Mouse (Mus musculus): ENCODE measurements at regions not wholly inside any gene's neighbourhood (a gene's known extent, or its start where the extent isn't known, plus 50 kb on each side); places are given as distances from the start of the nearest gene placed in this dataset.

DNA sequence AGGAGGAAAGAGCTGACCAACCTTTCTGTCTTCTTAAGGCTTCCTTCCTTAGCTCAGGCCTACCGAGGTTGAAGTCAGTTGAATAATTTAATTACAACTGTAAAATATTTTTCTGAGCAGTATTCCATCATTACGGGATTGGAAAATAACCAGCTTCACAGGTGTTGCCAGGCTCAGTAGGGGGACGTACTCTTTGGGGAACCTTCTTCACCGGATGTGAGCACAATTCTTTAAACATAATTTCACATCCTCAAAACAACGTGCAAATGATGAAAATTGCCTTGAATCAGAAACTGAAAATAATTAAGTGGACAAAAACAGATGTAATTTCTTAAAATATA is 515.9 kb downstream of the Tns3 start:
- DNase-seq (ENCODE audit: low spot score), result no peak

DNA sequence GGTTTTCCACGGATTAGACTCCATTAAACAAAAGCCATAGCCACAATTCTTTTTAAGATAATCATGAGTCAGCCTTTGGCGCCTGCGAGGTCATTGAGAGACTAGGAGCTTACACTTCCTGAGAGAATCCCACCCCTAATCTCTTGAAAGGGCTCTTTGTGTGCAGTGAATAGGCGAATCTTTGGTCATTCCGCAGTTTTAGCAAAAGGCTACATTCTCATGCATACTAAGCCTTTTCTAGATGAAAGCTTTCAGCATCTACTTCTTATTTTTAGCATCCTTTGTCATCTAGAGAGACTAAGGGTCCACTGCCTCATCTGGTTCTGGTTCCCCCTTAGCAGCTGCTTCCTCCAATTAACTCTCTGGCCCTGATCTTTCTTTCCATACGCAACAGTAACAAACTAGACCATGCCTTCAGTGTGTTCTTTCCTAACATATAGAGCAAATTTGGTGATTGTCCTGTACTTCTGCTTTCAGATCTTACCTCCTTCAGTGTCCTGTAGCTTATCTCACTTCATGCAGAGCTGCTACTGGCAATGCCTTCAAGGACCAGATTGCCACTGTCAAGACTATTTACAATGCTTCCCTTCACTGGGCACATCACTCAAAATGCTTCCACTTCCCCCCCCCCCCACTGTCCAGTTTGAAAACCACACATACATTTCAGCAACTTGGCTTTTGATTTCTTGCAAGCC is 516.4 kb downstream of the Tns3 start:
- no peak for DNase-seq (ENCODE audit: low spot score)

DNA sequence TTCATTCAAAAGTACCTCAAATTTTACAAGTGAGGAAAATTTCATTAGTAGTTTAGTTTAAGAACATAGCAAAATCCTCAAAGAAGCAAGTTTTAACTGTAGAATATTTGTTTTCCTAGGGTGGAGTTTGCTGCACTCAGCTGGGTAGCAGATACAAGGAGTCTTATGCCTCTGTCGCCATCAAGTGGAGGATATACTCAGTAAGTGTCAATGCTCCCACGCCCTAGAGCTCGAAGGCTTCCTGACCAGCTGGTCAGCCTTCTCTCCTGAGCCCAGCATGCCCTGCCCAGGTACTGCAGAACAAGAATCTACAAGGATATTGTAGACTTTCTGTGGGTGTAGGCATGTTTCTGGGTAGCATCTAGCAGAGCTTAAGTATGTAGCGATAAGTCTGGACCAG is 527.0 kb downstream of the Tns3 start:
- DNase-seq (ENCODE audit: low spot score), result no peak

- DNase-seq (ENCODE audit: low spot score), result no peak
These were observed 527.7 kb downstream of the Tns3 start for GRCm38 (mm10) chr11:8136666-8137065.

GRCm38 (mm10) chr11:8109286-8109685 is 555.0 kb downstream of the Tns3 start:
- no peak for DNase-seq (ENCODE audit: low spot score)

GRCm38 (mm10) chr11:8101091-8101490 is 563.2 kb downstream of the Tns3 start:
- no peak for DNase-seq (ENCODE audit: low spot score)

DNA sequence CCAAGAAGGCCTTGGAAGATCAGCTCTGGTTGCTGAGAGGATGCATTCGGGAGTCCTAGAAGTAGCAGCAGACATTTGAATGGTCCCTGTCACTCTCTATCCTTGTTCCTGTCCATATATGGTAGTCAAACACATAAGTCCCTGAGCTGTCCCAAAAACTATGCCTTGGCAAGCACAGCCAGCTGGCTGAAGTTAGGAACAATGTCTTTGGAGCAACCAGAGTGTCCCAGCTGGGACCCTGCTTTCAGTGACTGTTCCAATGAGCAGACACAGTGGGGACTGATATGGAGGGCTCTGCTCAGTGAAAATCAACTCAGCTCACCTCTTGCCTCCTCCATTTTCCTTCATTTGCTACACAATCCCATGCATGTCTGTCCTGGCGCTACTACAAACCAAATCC is 580.0 kb downstream of the Tns3 start:
- DNase-seq (ENCODE audit: low spot score), result no peak

DNA sequence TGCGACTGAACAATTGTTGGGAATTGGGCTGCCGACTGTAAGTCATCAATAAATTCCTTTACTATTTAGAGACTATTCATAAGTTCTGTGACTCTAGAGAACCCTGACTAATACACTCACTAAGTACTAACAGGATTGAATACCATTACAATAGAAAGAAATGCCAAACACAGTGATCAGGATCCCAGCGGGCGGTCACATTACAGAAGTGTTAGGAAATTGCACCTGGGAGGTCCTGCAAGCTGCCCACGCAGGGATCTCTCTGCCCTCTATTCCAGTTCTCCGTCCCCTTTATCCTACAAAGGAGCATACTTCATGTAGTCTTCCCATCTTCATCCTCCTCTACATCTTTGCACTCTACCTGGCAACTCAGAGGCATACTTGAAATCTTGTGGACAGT is 581.5 kb downstream of the Tns3 start:
- no peak for DNase-seq (ENCODE audit: low spot score)

DNA sequence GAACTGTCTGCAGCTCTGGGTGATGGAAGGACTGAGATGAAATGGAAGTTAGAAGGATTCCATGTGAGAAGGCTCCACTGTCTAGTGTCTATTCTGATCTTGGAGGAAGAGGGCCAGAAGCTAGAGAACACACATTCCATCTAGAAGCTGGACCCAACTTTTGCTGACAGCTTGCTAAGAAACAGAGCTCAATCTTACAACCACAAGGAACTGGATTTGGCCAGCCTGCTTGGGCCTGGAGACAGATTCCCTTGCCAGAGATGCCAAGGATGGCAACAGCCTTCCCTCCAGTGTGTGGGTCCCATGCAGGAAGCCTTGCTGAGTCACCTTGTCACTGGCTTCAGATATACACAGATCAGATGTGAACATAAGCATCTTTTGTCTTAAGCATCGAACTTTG is 591.0 kb downstream of the Tns3 start:
- DNase-seq (ENCODE audit: low spot score), result no peak

DNA sequence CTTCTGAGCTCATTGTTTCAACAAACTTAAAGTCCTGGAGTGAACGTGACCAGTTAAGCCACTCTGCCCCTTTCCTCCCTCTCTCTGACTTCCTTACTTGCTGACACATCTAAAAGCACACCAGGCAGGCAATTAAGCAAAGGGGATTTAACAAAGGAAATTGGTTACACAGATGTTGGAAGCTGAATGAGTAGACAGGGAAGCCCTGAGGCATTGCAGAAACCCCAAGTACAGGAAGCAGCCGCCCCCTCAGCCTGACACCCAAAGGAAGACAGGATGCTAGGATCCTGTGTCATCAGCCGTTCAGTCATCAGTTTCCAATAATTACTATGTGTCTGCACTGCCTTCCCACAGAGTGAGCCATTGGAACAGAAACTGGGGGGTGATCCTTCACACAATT is 595.5 kb downstream of the Tns3 start:
- DNase-seq (ENCODE audit: low spot score), result no peak

GRCm38 (mm10) chr11:8067330-8067729 is 597.0 kb downstream of the Tns3 start:
- DNase-seq (ENCODE audit: low spot score), result no peak

GRCm38 (mm10) chr11:8065811-8066210 is 598.5 kb downstream of the Tns3 start:
- no peak for DNase-seq (ENCODE audit: low spot score)

DNA sequence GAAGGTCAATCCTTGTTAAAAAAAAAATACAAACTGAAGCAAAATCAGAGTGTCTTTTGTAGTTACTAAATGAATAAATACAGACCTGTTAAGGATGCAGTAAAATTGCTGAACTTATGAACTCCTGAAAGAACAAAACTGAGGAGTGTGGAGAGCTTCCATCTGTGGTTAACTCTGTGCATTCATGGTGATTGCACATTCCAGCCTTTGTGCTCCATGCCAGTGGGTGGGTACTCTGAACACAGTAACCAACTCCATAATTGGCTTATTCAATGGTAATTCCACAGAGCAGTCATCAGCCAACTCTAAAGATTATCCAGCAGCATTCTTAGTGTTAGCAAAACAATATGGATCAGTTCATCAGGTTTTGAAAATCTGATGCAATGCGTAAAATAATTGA is 599.2 kb downstream of the Tns3 start:
- no peak for DNase-seq (ENCODE audit: low spot score)

DNA sequence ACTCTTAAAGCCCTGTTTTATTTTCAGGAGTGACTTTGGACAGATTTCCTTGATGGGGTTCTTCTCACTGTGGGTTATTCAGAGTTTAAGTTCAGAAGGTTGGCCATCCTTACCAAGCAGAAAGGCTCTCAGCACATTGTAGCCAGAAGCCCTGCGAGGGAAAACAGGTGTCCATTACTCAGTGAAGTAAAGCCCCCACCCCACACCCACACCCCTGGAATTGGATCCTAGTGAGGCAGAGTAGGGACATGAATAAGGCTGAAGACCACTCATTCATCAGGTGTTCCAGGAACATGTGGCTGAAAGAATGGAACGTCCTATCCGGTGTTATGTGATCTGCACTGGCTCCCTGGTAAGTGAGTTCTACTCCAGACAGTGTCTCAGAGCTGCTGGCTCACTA is 602.3 kb downstream of the Tns3 start:
- DNase-seq (ENCODE audit: low spot score), result no peak

DNA sequence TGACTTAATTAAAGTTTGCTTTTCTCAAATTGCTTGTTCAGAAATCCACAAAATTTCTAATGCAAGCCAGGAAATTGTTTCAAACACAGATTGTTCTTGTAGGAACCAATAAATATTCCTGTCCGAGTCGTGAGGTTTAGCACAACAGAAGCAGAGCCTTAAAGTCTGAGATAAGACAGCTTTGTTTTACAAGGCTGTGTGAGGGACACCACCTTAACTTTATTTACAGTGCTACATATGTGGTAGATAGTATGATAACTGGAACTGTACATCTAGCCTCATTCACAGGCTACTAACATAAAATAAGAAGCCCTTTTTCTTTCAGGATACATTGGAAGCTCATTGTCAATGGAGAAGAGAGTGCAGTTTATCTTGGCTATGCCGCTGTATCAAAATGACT is 602.8 kb downstream of the Tns3 start:
- DNase-seq (ENCODE audit: low spot score), result no peak

DNA sequence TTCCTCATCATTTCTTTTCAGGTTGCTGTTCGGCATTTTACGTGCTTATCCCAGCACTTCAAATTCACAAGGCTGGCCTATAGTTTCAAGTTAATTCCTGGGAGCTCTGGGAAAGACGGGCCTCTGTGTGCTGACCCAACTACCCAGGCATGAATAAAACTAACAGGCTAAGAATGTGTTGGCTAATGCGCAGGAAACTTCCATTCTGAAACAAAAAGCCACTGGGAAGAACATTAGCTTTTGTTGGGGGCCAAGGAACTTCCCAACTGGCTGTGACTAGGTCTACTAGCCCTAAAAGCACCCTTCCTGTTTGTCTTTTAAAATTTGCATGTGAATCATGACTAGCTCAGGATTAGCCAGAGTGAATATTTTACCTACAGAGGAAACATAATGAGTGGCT is 612.8 kb downstream of the Tns3 start:
- DNase-seq (ENCODE audit: low spot score), result no peak

- no peak for DNase-seq (ENCODE audit: low spot score)
These were observed 619.2 kb downstream of the Tns3 start for GRCm38 (mm10) chr11:8045086-8045485.

- DNase-seq (ENCODE audit: low spot score), result no peak
These were observed 634.2 kb downstream of the Tns3 start for GRCm38 (mm10) chr11:8030119-8030518.

DNA sequence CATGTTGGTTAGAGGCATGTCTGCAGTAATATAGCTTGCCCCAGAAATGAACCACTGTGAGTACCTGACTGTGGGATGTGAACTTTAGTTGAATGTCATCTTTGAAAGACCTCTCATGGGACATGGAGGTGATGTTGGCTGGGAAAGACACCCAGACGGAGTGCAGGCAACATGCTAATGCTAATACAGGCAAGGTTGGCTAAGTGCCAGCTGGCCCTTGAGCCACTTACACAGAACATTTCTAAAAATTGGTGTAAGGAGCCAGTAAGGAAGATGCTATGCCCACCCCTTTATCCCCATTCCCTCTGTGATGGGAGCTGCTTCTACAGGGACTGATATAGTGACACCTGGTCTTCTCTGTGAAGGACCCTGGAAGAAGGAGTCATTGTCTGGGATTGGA is 656.5 kb downstream of the Tns3 start:
- no peak for DNase-seq (ENCODE audit: low spot score)

DNA sequence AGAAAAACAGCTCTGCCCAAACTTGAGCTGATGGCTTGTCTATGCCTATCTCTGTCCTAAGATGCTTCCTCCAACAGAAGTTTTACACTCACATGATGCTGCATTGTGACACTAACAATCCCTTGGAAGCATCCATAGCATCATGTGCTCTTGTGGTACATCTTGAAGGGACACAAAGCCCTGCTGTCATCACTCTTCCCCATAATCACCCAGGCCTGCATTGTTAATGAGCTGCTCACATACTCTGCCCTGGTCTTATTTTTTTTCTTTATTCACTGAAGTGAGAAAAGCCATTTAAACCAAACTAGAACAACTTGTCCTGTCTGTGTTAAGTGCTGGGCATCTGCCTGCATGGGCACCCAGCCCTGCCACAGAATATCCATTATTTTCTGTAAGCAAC is 683.3 kb downstream of the Tns3 start:
- DNase-seq (ENCODE audit: low spot score), result no peak

- no peak for DNase-seq (ENCODE audit: low spot score)
These were observed 688.5 kb downstream of the Tns3 start for GRCm38 (mm10) chr11:7975845-7976244.

GRCm38 (mm10) chr11:7949931-7950330 is 714.4 kb downstream of the Tns3 start:
- no peak for DNase-seq (ENCODE audit: low spot score)

DNA sequence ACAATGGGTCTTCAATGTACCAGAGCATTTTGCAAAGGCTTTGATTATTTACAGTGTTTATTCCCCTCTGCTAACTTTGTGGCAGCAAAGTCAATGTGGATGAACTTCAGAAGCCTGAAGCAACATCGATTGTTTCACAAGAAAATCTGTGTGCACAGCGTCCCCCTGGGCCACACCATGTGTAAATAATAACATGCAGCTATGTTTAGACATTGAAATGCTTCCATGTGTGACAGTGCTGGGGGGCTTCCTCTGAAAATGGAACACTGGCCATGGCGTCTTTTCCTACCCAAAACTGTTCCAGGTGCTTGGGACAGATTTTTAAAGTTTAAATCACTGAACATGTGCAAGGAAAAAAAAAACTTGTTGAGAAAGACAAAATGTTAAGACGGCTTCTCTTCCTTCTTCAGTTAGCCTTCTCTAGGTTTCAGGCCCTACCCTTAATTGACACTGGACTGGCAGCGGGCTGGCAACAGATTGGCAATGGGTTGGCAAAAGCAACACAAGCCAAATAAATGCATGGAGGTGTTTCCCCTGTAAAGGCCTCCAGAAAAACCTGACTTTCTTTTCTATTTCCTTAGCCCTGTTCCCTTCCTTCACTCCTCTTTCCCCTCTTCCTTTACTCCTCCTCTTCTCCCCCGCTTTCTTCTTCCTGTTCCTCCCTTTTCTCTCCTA is 715.0 kb downstream of the Tns3 start:
- DNase-seq (ENCODE audit: low spot score), result no peak

DNA sequence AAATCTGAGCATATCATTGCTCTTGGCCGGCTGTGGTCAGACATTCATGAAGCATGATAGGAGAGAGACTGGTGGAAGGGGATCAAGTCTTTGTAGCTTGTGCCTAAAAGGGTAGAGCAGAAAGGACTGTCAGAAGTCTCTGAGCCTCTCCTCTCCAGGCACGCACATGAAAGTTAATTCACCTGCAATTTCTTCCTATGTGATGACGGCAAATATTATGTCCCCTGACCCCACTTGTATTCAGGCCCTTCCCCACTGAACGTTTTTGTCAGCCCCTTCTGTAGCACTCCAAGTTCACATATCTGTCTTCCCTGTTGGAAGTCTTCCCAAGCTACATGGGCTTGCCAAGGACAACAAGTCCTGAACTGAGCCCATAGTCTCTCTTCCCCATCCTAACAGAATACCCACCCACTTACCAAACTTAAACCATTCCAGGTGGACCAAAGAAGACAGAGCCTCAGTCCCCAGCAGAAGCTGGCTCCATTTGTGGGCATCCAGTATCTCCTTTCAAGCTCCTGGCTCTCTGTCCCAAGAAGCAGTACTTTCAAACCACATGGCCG is 719.3 kb downstream of the Tns3 start:
- DNase-seq (ENCODE audit: low spot score), result no peak
